Mouse (Mus musculus) hindbrain, postnatal 0 days (tissue): ENCODE results near the gene Cd72. TPM values are rescaled to one million over a fixed set of nuclear protein-coding genes. Genes with fewer than 3 reads are reported as not detected.

Experiments used
- ATAC-seq: fragments of 200-750 bp; cut with Nextera tagmentation; 2 replicates; pipeline ENCODE4 v1.8.0; 2017; ENCODE audit warnings: mild to moderate bottlenecking, moderate TSS enrichment, moderate library complexity
- DNase-seq: peaks from one replicate; pipeline ENCODE4 v3.0.0-alpha.2; 2015; ENCODE audit warnings: low spot score
- H3K27ac ChIP-seq: fragments of 300-500 bp; sonication (generic); 2 replicates; pipeline ENCODE4 v1.5.1; 2014; ENCODE audit warnings: mild to moderate bottlenecking
- H3K27me3 ChIP-seq: fragments of 300-500 bp; sonication (generic); 2 replicates; pipeline ENCODE4 v1.6.1; 2014; ENCODE audit warnings: low read length, mixed read lengths; ENCODE audit not compliant: insufficient read depth
- H3K36me3 ChIP-seq: fragments of 300-500 bp; sonication (generic); 2 replicates; pipeline ENCODE4 v1.6.1; 2014; ENCODE audit warnings: low read length, mixed read lengths; ENCODE audit not compliant: insufficient read depth
- H3K4me1 ChIP-seq: fragments of 300-500 bp; sonication (generic); 2 replicates; pipeline ENCODE4 v1.6.1; 2014; ENCODE audit warnings: antibody characterized with exemption, low read length, mixed read lengths; ENCODE audit not compliant: insufficient read depth
- H3K4me2 ChIP-seq: fragments of 300-500 bp; sonication (generic); 2 replicates; pipeline ENCODE4 v1.6.1; 2014; ENCODE audit warnings: low read depth, mild to moderate bottlenecking, low read length, moderate library complexity, mixed read lengths
- H3K4me3 ChIP-seq: fragments of 300-500 bp; sonication (generic); 2 replicates; pipeline ENCODE4 v1.5.1; 2014; ENCODE audit warnings: low read length
- H3K9ac ChIP-seq: fragments of 300-500 bp; sonication (generic); replicated peaks from 2 replicates; pipeline ENCODE4 v1.6.1; 2014; ENCODE audit warnings: mild to moderate bottlenecking, low read length, moderate library complexity, mixed read lengths
- H3K9me3 ChIP-seq: fragments of 300-500 bp; sonication (generic); 2 replicates; pipeline ENCODE4 v1.6.1; 2016; ENCODE audit warnings: low read length, mixed read lengths
- CTCF ChIP-seq: IDR thresholded peaks from 2 replicates; pipeline ENCODE4 v1.5.1; 2016; ENCODE audit warnings: antibody characterized with exemption, control low read depth, low read depth
- WGBS: fragments of 180-500 bp; shearing (Covaris S2); extraction: QIAGEN DNeasy Blood & Tissue Kit; methylation state at CpG from one replicate; pipeline ENCODE4 v1.1.7; 2014; 5-methylcytosine and 5-hydroxymethylcytosine counted together
- polyA plus RNA-seq: library from polyadenylated mRNA; unstranded; fragments of >200 nt; fragmentation: Nextera tagmentation; extraction: Ambion mirVana; gene quantifications from 2 replicates; pipeline ENCODE4 v1.2.1, GENCODE M21; 2015
- total RNA-seq: library from RNA; depleted of rRNA; stranded (reverse); fragments of >200 nt; gene quantifications from 2 replicates; pipeline ENCODE4 v1.2.3, GENCODE M21; 2014

Gene Cd72
- total and polyA plus RNA-seq, 2 experiments from 2014 or later: 4.7 TPM; not detected in 1

GRCm38 (mm10) chr4:43425197-43425596 is 29.2 kb downstream of the Cd72 start:
- H3K27ac ChIP-seq: no peak overlapping the region
- H3K36me3 ChIP-seq: peaks cover 59% of the 10 kb centered on the region
- H3K9ac ChIP-seq: no peak overlapping the region
- no peak overlapping the region for H3K4me2 ChIP-seq
- no peaks in the 10 kb centered on the region for H3K4me1 ChIP-seq
- no peak for DNase-seq
- H3K4me3 ChIP-seq: no peak overlapping the region
- no peaks in the 10 kb centered on the region for H3K27me3 ChIP-seq
- no peaks in the 10 kb centered on the region for H3K9me3 ChIP-seq
- TF ChIP-seq CTCF: no peak
- no peak for ATAC-seq
- WGBS: 37% methylated on average over 14 of the region's 14 CpGs

- 84% methylated on average over 9 of the region's 9 CpGs for WGBS
- no peak for TF ChIP-seq CTCF
- H3K9me3 ChIP-seq: no peaks in the 10 kb centered on the region
- no peaks in the 10 kb centered on the region for H3K27me3 ChIP-seq
- H3K4me2 ChIP-seq: no peak overlapping the region
- no peak for DNase-seq
- no peaks in the 10 kb centered on the region for H3K4me1 ChIP-seq
- H3K36me3 ChIP-seq: peaks cover 59% of the 10 kb centered on the region
- H3K27ac ChIP-seq: no peak overlapping the region
- ATAC-seq: no peak
- H3K9ac ChIP-seq: no peak overlapping the region
- no peak overlapping the region for H3K4me3 ChIP-seq
Observed at GRCm38 (mm10) chr4:43424072-43424471, 30.4 kb downstream of the Cd72 start.

GRCm38 (mm10) chr4:43423267-43423934 is 31.0 kb downstream of the Cd72 start:
- Histone ChIP-seq H3K4me1 (no peaks in the 10 kb centered on the region), H3K9ac (no peak overlapping the region), H3K4me2 (no peak overlapping the region), H3K27me3 (no peaks in the 10 kb centered on the region), H3K4me3 (no peak overlapping the region), H3K9me3 (no peaks in the 10 kb centered on the region), H3K36me3 (peaks cover 59% of the 10 kb centered on the region), H3K27ac (no peak overlapping the region)
- DNase-seq (no peak), ATAC-seq (no peak)
- 91% methylated on average over 20 of the region's 20 CpGs for WGBS
- no peak for TF ChIP-seq CTCF

GRCm38 (mm10) chr4:43421632-43422240 is 32.7 kb downstream of the Cd72 start:
- DNase-seq (no peak), ATAC-seq (no peak)
- Histone ChIP-seq H3K4me1 (no peaks in the 10 kb centered on the region), H3K4me2 (no peak overlapping the region), H3K9ac (no peak overlapping the region), H3K36me3 (peaks cover 54% of the 10 kb centered on the region), H3K27ac (no peak overlapping the region), H3K4me3 (no peak overlapping the region), H3K9me3 (no peaks in the 10 kb centered on the region), H3K27me3 (no peaks in the 10 kb centered on the region)
- TF ChIP-seq CTCF: no peak
- WGBS: 81% methylated on average over 28 of the region's 28 CpGs

GRCm38 (mm10) chr4:43420305-43420704 is 34.1 kb downstream of the Cd72 start:
- Histone ChIP-seq H3K4me2 (no peak overlapping the region), H3K4me3 (no peak overlapping the region), H3K9ac (no peak overlapping the region), H3K4me1 (no peaks in the 10 kb centered on the region), H3K36me3 (peaks cover 54% of the 10 kb centered on the region), H3K27ac (no peak overlapping the region), H3K27me3 (no peaks in the 10 kb centered on the region), H3K9me3 (no peaks in the 10 kb centered on the region)
- DNase-seq (peak; percentile 93), ATAC-seq (peak; percentile 41)
- 6% methylated on average over 6 of the region's 6 CpGs for WGBS
- TF ChIP-seq CTCF: peak; percentile 95

GRCm38 (mm10) chr4:43419801-43420281 is 34.6 kb downstream of the Cd72 start:
- Histone ChIP-seq H3K27me3 (no peaks in the 10 kb centered on the region), H3K27ac (peak overlapping the region; percentile 20; the same call in 1 of the 2 replicates), H3K9me3 (no peaks in the 10 kb centered on the region), H3K9ac (no peak overlapping the region), H3K4me2 (no peak overlapping the region), H3K36me3 (peaks cover 53% of the 10 kb centered on the region), H3K4me3 (no peak overlapping the region), H3K4me1 (no peaks in the 10 kb centered on the region)
- DNase-seq (no peak), ATAC-seq (no peak; the same call in 1 of the 2 replicates)
- WGBS: 70% methylated on average over 9 of the region's 9 CpGs
- no peak for TF ChIP-seq CTCF
